In the genomic region with DNA sequence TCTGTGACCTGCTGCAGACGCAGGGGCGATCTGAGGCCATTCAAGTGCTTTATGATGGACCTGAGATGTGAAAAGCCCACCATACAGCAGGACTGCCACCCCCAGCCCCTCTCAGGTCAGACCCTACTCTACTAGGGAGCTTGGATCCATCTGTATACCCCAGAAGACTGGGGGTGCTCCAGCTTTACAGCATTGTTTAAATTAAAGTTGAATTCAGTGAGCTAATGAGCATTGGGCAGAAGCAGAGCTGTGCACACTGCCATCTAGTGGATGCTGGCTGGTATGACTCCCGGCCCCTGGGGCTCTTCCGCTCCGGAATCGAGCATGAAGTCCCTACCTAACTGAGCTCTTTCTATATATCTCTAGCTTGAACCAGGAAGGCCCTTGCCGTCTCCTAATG, we compare ENCODE assay signal across 8 mouse cellular contexts.
DNase-seq lines count a peak whose midpoint lies in the region; ATAC-seq lines count a peak whose summit lies in the region.

No protein-coding gene starts in this region.

- H3K27me3 ChIP-seq in forebrain, embryonic 13.5 days: no peaks in the 10 kb centered on the region
- H3K27me3 ChIP-seq in hindbrain, embryonic 14.5 days (ENCODE audit: control insufficient read depth, insufficient read depth, low read length): no peaks in the 10 kb centered on the region

- 30% methylated on average over 7 of the region's 7 CpGs for WGBS in forebrain, embryonic 13.5 days
- WGBS in hindbrain, embryonic 14.5 days: 38% methylated on average over 7 of the region's 7 CpGs

- H3K36me3 ChIP-seq in forebrain, embryonic 13.5 days (ENCODE audit: poor library complexity, severe bottlenecking): peaks cover 8% of the 10 kb centered on the region; the same call in 1 of the 2 replicates
- peaks cover 19% of the 10 kb centered on the region for H3K36me3 ChIP-seq in hindbrain, embryonic 14.5 days (replicated peaks; ENCODE audit: control insufficient read depth, insufficient read depth)

- no peak overlapping the region for H3K4me3 ChIP-seq in forebrain, embryonic 13.5 days
- H3K4me3 ChIP-seq in hindbrain, embryonic 14.5 days (replicated peaks; ENCODE audit: low read length): no peak overlapping the region

- H3K9ac ChIP-seq in forebrain, embryonic 13.5 days: no peak overlapping the region
- no peak overlapping the region for H3K9ac ChIP-seq in hindbrain, embryonic 14.5 days

- DNase-seq in ovary, postnatal 36 days (ENCODE audit: low spot score): peak; percentile 54
- no peak for DNase-seq in ovary, adult 18-20 months (ENCODE audit: low spot score)
- peak; percentile 71 to 83 for DNase-seq in cerebellum, adult 18-20 months
- peak; percentile 88 for DNase-seq in hindbrain, embryonic 14.5 days (ENCODE audit: low spot score)
- DNase-seq in layer of hippocampus, postnatal 36 days: peak; percentile 31 to 57
- DNase-seq in lung, postnatal 36 days: peak; percentile 69
- peak; percentile 59 to 82 for DNase-seq in right cerebral cortex, postnatal 10 days (ENCODE audit: low spot score in 2 of 2)

- H3K4me2 ChIP-seq in forebrain, embryonic 13.5 days: no peak overlapping the region
- no peak overlapping the region for H3K4me2 ChIP-seq in hindbrain, embryonic 14.5 days (replicated peaks)

- H3K4me1 ChIP-seq in forebrain, embryonic 13.5 days: 0 out of 2 replicates have a peak, but pooled peaks cover 3% of the 10 kb centered on the region
- no peaks in the 10 kb centered on the region for H3K4me1 ChIP-seq in hindbrain, embryonic 14.5 days (replicated peaks; ENCODE audit: control insufficient read depth, insufficient read depth, low read length)

- peak; percentile 91 for ATAC-seq in forebrain, embryonic 13.5 days
- ATAC-seq in hindbrain, embryonic 14.5 days (ENCODE audit: low FRiP score): peak; percentile 71

- no peaks in the 10 kb centered on the region for H3K9me3 ChIP-seq in forebrain, embryonic 13.5 days (replicated peaks)
- H3K9me3 ChIP-seq in hindbrain, embryonic 14.5 days (ENCODE audit: control insufficient read depth, low read length): no peaks in the 10 kb centered on the region

- no peak overlapping the region for H3K27ac ChIP-seq in forebrain, embryonic 13.5 days
- H3K27ac ChIP-seq in hindbrain, embryonic 14.5 days: no peak overlapping the region
